In the genomic region with DNA sequence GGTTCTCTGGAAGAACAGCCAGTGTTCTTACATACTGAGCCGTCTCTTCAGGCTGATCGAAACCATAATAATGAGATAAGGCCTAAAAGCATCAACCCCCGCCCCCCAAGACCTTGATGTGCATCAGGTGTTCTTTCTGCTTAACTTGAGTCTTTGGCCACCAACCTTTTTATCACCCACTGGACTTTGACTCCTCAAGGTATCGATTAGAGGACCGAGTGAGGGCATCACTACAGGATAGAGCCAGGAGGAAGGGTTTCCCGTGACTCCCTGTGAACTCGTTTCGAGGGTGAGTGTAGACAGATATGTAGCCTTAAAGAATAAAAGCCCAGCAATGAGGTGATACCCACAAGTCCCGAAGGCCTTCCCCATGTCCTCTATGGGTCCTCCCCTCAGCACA, we compare ENCODE assay signal across 25 mouse cellular contexts. TPM values are rescaled to one million over a fixed set of nuclear protein-coding genes. Genes with fewer than 3 reads are reported as not detected.
DNase-seq lines count a peak whose midpoint lies in the region; ATAC-seq and TF ChIP-seq lines count a peak whose summit lies in the region.
"Had no signal": no experiment of that assay in that cellular context is flagged by ENCODE, and none has a peak within 500 bp of the region (broad histone marks: within the 10 kb centered on the region; RNA-seq: fewer than 3 reads in every experiment).

No protein-coding gene starts in this region.

- no peak overlapping the region for H3K27ac ChIP-seq in liver, postnatal 0 days (ENCODE audit: low read depth)
- no peak overlapping the region for H3K27ac ChIP-seq in intestine, embryonic 16.5 days (ENCODE audit: low read length)
- H3K27ac ChIP-seq: embryonic facial prominence, embryonic 13.5 days; embryonic facial prominence, embryonic 15.5 days; forebrain, embryonic 10.5 days; forebrain, embryonic 12.5 days had no signal

- peaks cover 17% of the 10 kb centered on the region; the same call in 1 of the 2 replicates for H3K4me1 ChIP-seq in liver, postnatal 0 days (ENCODE audit: insufficient read depth)
- no peaks in the 10 kb centered on the region for H3K4me1 ChIP-seq in intestine, embryonic 16.5 days (ENCODE audit: control insufficient read depth, insufficient read depth, low read length)
- H3K4me1 ChIP-seq: embryonic facial prominence, embryonic 13.5 days; embryonic facial prominence, embryonic 15.5 days; forebrain, embryonic 10.5 days; forebrain, embryonic 12.5 days had no signal

- no peak overlapping the region for H3K4me3 ChIP-seq in liver, postnatal 0 days (ENCODE audit: low read depth, low read length)
- H3K4me3 ChIP-seq in intestine, embryonic 16.5 days (ENCODE audit: low read length): no peak overlapping the region
- H3K4me3 ChIP-seq: embryonic facial prominence, embryonic 13.5 days; embryonic facial prominence, embryonic 15.5 days; erythroblast, embryonic 14.5 days; forebrain, embryonic 10.5 days; forebrain, embryonic 12.5 days had no signal

- no peaks in the 10 kb centered on the region for H3K27me3 ChIP-seq in liver, postnatal 0 days (ENCODE audit: insufficient read depth, low read length)
- H3K27me3 ChIP-seq in intestine, embryonic 16.5 days (replicated peaks; ENCODE audit: control insufficient read depth, insufficient read depth, low read length): no peaks in the 10 kb centered on the region
- H3K27me3 ChIP-seq: embryonic facial prominence, embryonic 13.5 days; embryonic facial prominence, embryonic 15.5 days; forebrain, embryonic 12.5 days had no signal

- H3K9me3 ChIP-seq in liver, postnatal 0 days (ENCODE audit: low read length): no peaks in the 10 kb centered on the region
- no peaks in the 10 kb centered on the region for H3K9me3 ChIP-seq in intestine, embryonic 16.5 days (ENCODE audit: control insufficient read depth, low read length)
- H3K9me3 ChIP-seq: embryonic facial prominence, embryonic 13.5 days; embryonic facial prominence, embryonic 15.5 days; forebrain, embryonic 10.5 days; forebrain, embryonic 12.5 days had no signal

- TF ChIP-seq CTCF in liver, postnatal 0 days (IDR thresholded peaks at IDR 0.05; ENCODE audit: low read depth): no peak

- H3K9ac ChIP-seq in liver, postnatal 0 days (replicated peaks): no peak overlapping the region
- H3K9ac ChIP-seq in intestine, embryonic 16.5 days (ENCODE audit: low read depth, low read length): no peak overlapping the region
- H3K9ac ChIP-seq: embryonic facial prominence, embryonic 13.5 days; embryonic facial prominence, embryonic 15.5 days; forebrain, embryonic 12.5 days had no signal

- DNase-seq in liver, postnatal 0 days: no peak
- no peak for DNase-seq in liver
- DNase-seq in kidney, adult 18-20 months: no peak
- DNase-seq in lung, postnatal 14 days: no peak
- DNase-seq: adrenal gland, adult 2 months; adrenal gland, postnatal 10 days; adrenal gland, postnatal 25 days; cerebellum, adult 11 months; cerebellum, adult 18-20 months; cerebellum, adult 8-10 months; cerebellum, adult 9-11 months; cerebellum, postnatal 14 days; cerebellum, postnatal 36 days; embryo, embryonic 11 days had no signal

- peak; percentile 21; the same call in 1 of the 2 replicates for ATAC-seq in liver, postnatal 0 days
- peak; percentile 26; the same call in 1 of the 2 replicates for ATAC-seq in intestine, embryonic 16.5 days
- ATAC-seq: forebrain, embryonic 14.5 days; forebrain, embryonic 16.5 days had no signal

- no peaks in the 10 kb centered on the region for H3K36me3 ChIP-seq in liver, postnatal 0 days (replicated peaks; ENCODE audit: insufficient read depth, low read length)
- no peaks in the 10 kb centered on the region for H3K36me3 ChIP-seq in intestine, embryonic 16.5 days (ENCODE audit: control insufficient read depth, insufficient read depth, low read length)
- H3K36me3 ChIP-seq: embryonic facial prominence, embryonic 13.5 days; embryonic facial prominence, embryonic 15.5 days; forebrain, embryonic 10.5 days; forebrain, embryonic 12.5 days had no signal

- TF ChIP-seq EP300 in liver, postnatal 0 days (IDR thresholded peaks at IDR 0.05; ENCODE audit: low read depth): no peak

- WGBS in liver, postnatal 0 days (ENCODE audit: insufficient replicate concordance): 73% methylated on average over 9 of the region's 9 CpGs
- 74% methylated on average over 9 of the region's 9 CpGs for WGBS in intestine, embryonic 16.5 days

- no peak overlapping the region for H3K4me2 ChIP-seq in liver, postnatal 0 days (ENCODE audit: low read depth, low read length)
- no peak overlapping the region for H3K4me2 ChIP-seq in intestine, embryonic 16.5 days (ENCODE audit: low read depth, low read length)
- H3K4me2 ChIP-seq: embryonic facial prominence, embryonic 13.5 days; embryonic facial prominence, embryonic 15.5 days; forebrain, embryonic 12.5 days had no signal

RNA-seq across cellular contexts. Expression of gene Fam187b, which starts 11.8 kb away (rescaled TPM):
- 4.0 and 5.0 TPM in 2 replicates for polyA plus RNA-seq in liver, postnatal 0 days (2015; fragmentation: Nextera tagmentation; extraction: Ambion mirVana)
- 12.8 and 13.7 TPM in 2 replicates for polyA plus RNA-seq in intestine, embryonic 16.5 days (2015; fragmentation: Nextera tagmentation; extraction: Ambion mirVana)
- polyA plus RNA-seq: C2C12; erythroblast, embryonic 14.5 days had no signal

RNA-seq across cellular contexts. Expression of gene Lsr, which starts 12.1 kb away (rescaled TPM):
- polyA plus RNA-seq in liver, postnatal 0 days (2015; fragmentation: Nextera tagmentation; extraction: Ambion mirVana): 28.2 and 33.7 TPM in 2 replicates
- 164 and 166 TPM in 2 replicates for polyA plus RNA-seq in intestine, embryonic 16.5 days (2015; fragmentation: Nextera tagmentation; extraction: Ambion mirVana)

RNA-seq across cellular contexts. Expression of gene Usf2, which starts 28.8 kb away (rescaled TPM):
- 11.6 and 12.0 TPM in 2 replicates for polyA plus RNA-seq in liver, postnatal 0 days (2015; fragmentation: Nextera tagmentation; extraction: Ambion mirVana)
- 12.9 and 13.3 TPM in 2 replicates for polyA plus RNA-seq in intestine, embryonic 16.5 days (2015; fragmentation: Nextera tagmentation; extraction: Ambion mirVana)

RNA-seq across cellular contexts. Expression of gene Hamp, which starts 41.5 kb away (rescaled TPM):
- 142 and 248 TPM in 2 replicates for polyA plus RNA-seq in liver, postnatal 0 days (2015; fragmentation: Nextera tagmentation; extraction: Ambion mirVana)
- polyA plus RNA-seq in intestine, embryonic 16.5 days (2015; fragmentation: Nextera tagmentation; extraction: Ambion mirVana): not detected in 2 replicates
- polyA plus RNA-seq: brain, embryonic 14.5 days; C2C12; embryonic facial prominence, embryonic 11.5 days; embryonic facial prominence, embryonic 13.5 days; embryonic facial prominence, embryonic 15.5 days; erythroblast, embryonic 14.5 days; forebrain, embryonic 10.5 days; forebrain, embryonic 12.5 days; forebrain, embryonic 14.5 days; forebrain, embryonic 16.5 days had no signal

RNA-seq across cellular contexts. Expression of gene Fxyd5, which starts 56.9 kb away (rescaled TPM):
- 25.8 and 29.4 TPM in 2 replicates for polyA plus RNA-seq in liver, postnatal 0 days (2015; fragmentation: Nextera tagmentation; extraction: Ambion mirVana)
- polyA plus RNA-seq in intestine, embryonic 16.5 days (2015; fragmentation: Nextera tagmentation; extraction: Ambion mirVana): 22.5 and 26.9 TPM in 2 replicates
